Mouse (Mus musculus): ENCODE data around the gene Smoc1.

Smoc1 gene

GRCm38 (mm10) chr12:81024993-81025392 is 1.6 kb upstream of the Smoc1 start:
- no peak for DNase-seq (ENCODE audit: low read depth)

GRCm38 (mm10) chr12:81026995-81027942 is 661 bp downstream of the Smoc1 start:
- DNase-seq (ENCODE audit: low read depth) = no peak

- no peak for DNase-seq (ENCODE audit: low read depth)
Measured at GRCm38 (mm10) chr12:81028291-81028920, 1.8 kb downstream of the Smoc1 start.

GRCm38 (mm10) chr12:81029731-81030130 is 3.1 kb downstream of the Smoc1 start:
- DNase-seq (ENCODE audit: low read depth) = no peak

- DNase-seq (ENCODE audit: low read depth) = no peak
Measured at GRCm38 (mm10) chr12:81031579-81031978, 5.0 kb downstream of the Smoc1 start.

GRCm38 (mm10) chr12:81033389-81034041 is 6.9 kb downstream of the Smoc1 start:
- DNase-seq (ENCODE audit: low read depth) = no peak

GRCm38 (mm10) chr12:81034042-81034417 is 7.4 kb downstream of the Smoc1 start:
- no peak for DNase-seq (ENCODE audit: low read depth)

GRCm38 (mm10) chr12:81035850-81036249 is 9.2 kb downstream of the Smoc1 start:
- DNase-seq (ENCODE audit: low read depth) = no peak

GRCm38 (mm10) chr12:81043616-81044015 is 17.0 kb downstream of the Smoc1 start:
- DNase-seq (ENCODE audit: low read depth) = no peak

GRCm38 (mm10) chr12:81046926-81047325 is 20.3 kb downstream of the Smoc1 start:
- DNase-seq (ENCODE audit: low read depth) = no peak

GRCm38 (mm10) chr12:81049661-81050060 is 23.1 kb downstream of the Smoc1 start:
- DNase-seq (ENCODE audit: low read depth) = no peak

- DNase-seq (ENCODE audit: low read depth) = no peak
Measured at GRCm38 (mm10) chr12:81055000-81055705, 28.5 kb downstream of the Smoc1 start.

- DNase-seq (ENCODE audit: low read depth) = no peak
Measured at GRCm38 (mm10) chr12:81055811-81056210, 29.2 kb downstream of the Smoc1 start.

GRCm38 (mm10) chr12:81057619-81058018 is 31.0 kb downstream of the Smoc1 start:
- DNase-seq (ENCODE audit: low read depth) = no peak

GRCm38 (mm10) chr12:81058561-81058960 is 32.0 kb downstream of the Smoc1 start:
- DNase-seq (ENCODE audit: low read depth) = no peak

- DNase-seq (ENCODE audit: low read depth) = no peak
Measured at GRCm38 (mm10) chr12:81061831-81062361, 35.3 kb downstream of the Smoc1 start.

GRCm38 (mm10) chr12:81063336-81063955 is 36.8 kb downstream of the Smoc1 start:
- no peak for DNase-seq (ENCODE audit: low read depth)

GRCm38 (mm10) chr12:81074139-81074538 is 47.5 kb downstream of the Smoc1 start:
- no peak for DNase-seq (ENCODE audit: low read depth)

- no peak for DNase-seq (ENCODE audit: low read depth)
Measured at GRCm38 (mm10) chr12:81074941-81075340, 48.3 kb downstream of the Smoc1 start.

- no peak for DNase-seq (ENCODE audit: low read depth)
Measured at GRCm38 (mm10) chr12:81077953-81078646, 51.5 kb downstream of the Smoc1 start.

- DNase-seq (ENCODE audit: low read depth) = no peak
Measured at GRCm38 (mm10) chr12:81080345-81080744, 53.7 kb downstream of the Smoc1 start.

Measured in naive thymus-derived CD4-positive, alpha-beta T cell, adult 2 months (primary cell).